In the genomic region with DNA sequence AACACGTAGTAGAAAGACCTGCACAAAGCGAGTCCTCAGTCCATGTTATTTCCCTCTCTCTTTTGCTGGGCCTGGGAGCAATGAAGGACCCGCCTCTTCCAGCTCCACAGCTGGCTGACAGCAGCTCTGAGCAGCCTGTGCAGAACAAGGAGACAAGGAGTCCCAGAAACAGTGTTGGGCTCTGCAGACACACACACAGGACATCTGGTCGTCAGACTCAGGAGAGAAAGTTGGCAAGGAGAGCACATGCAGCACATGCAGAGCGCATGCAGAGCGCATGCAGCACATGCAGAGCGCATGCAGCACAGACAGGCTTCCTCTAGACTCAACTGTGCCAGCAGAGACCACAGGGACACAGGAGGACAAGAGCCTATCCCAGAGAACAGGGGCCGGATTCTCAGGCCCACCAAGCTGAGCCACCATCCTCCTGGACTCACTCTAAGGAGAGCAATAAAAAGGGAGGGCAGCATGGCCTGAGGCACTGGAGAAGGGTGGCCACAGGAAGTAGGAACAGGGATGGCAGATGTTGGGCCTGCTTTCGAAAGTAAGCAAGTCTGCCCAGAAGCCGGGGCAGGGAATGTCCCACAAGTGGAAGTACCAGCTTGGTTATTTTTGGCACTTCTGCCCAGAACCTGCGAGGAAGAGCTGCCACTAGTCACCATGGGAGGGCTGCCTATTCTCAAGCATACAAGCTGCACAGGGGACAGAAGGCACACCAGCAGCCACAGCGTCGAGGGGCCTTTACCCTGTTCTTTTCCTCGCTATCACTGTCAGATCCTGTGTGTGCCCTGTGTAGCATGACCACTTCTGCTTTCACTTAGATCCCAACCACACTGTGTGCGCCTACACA, we compare ENCODE assay signal across 8 mouse cellular contexts. TPM values are rescaled to one million over a fixed set of nuclear protein-coding genes. Genes with fewer than 3 reads are reported as not detected.
DNase-seq lines count a peak whose midpoint lies in the region; ATAC-seq and TF ChIP-seq lines count a peak whose summit lies in the region.

No protein-coding gene starts in this region.

- H3K27ac ChIP-seq in embryonic fibroblast, embryonic 13.5 days (ENCODE audit: insufficient read depth, low read length): peak overlapping the region; percentile 21
- H3K27ac ChIP-seq in hindbrain, embryonic 16.5 days (ENCODE audit: low read depth, low read length): peak overlapping the region; percentile 1; the same call in 1 of the 2 replicates

- TF ChIP-seq CTCF in embryonic fibroblast, embryonic 13.5 days (IDR thresholded peaks at IDR 0.05; ENCODE audit: borderline replicate concordance, insufficient read depth, low read length): no peak

- no peak overlapping the region for H3K4me3 ChIP-seq in embryonic fibroblast, embryonic 13.5 days (ENCODE audit: insufficient read depth, low read length)
- H3K4me3 ChIP-seq in hindbrain, embryonic 16.5 days (ENCODE audit: low read length): no peak overlapping the region

- no peaks in the 10 kb centered on the region for H3K27me3 ChIP-seq in hindbrain, embryonic 16.5 days (replicated peaks; ENCODE audit: control insufficient read depth, insufficient read depth, low read length)

- no peak for TF ChIP-seq POLR2A in embryonic fibroblast, embryonic 13.5 days (IDR thresholded peaks at IDR 0.05; ENCODE audit: low read depth, low read length)

- intact Hi-C loops in gastrocnemius, postnatal 14 days (cut with DNase I; ENCODE audit: low total_unique reads): no loop called here

- no peak for ATAC-seq in hindbrain, embryonic 16.5 days
- ATAC-seq in megakaryocyte progenitor cell, adult 5-6 weeks (replicated peaks; ENCODE audit: poor library complexity): peak; percentile 64

- 62% methylated on average over 15 of the region's 15 CpGs for WGBS in hindbrain, embryonic 16.5 days

- peak; percentile 52 for DNase-seq in gastrocnemius, postnatal 14 days
- no peak for DNase-seq in gastrocnemius, adult 18-20 months (ENCODE audit: low spot score)
- DNase-seq in B cell, adult 2 months: peak; percentile 75 to 77
- DNase-seq in retina, postnatal 1 day: no peak
- no peak for DNase-seq in yolk sac, embryonic 10.5 days (ENCODE audit: low spot score)

- H3K9ac ChIP-seq in hindbrain, embryonic 16.5 days (ENCODE audit: low read depth, low read length): no peak overlapping the region

- no peaks in the 10 kb centered on the region for H3K9me3 ChIP-seq in hindbrain, embryonic 16.5 days (ENCODE audit: control insufficient read depth, low read length)

- H3K4me2 ChIP-seq in hindbrain, embryonic 16.5 days (ENCODE audit: low read length): no peak overlapping the region

- no peaks in the 10 kb centered on the region for H3K36me3 ChIP-seq in hindbrain, embryonic 16.5 days (ENCODE audit: control insufficient read depth, insufficient read depth, low read length)

- peaks cover 24% of the 10 kb centered on the region for H3K4me1 ChIP-seq in embryonic fibroblast, embryonic 13.5 days (ENCODE audit: control insufficient read depth, insufficient read depth, low read length)
- H3K4me1 ChIP-seq in hindbrain, embryonic 16.5 days (ENCODE audit: control insufficient read depth, insufficient read depth, low read depth, low read length): peaks cover 56% of the 10 kb centered on the region

RNA-seq across cellular contexts. Expression of a gene that starts 30.7 kb away (rescaled TPM):
- total RNA-seq in gastrocnemius, postnatal 14 days (2021): 10 to 100 TPM; 10.8 to 11.2 TPM
- 10 to 100 TPM in 1 of 2 experiments, 1 to 10 TPM in 1; 6.9 to 10.9 TPM for total RNA-seq in gastrocnemius, adult 18-20 months (2021)
- polyA plus RNA-seq in embryonic fibroblast, embryonic 13.5 days (2011; ENCODE audit: insufficient read length, low read depth, missing spikeins): 20.6 and 21.3 TPM in 2 replicates
- 3.1 and 4.3 TPM in 2 replicates for polyA plus RNA-seq in hindbrain, embryonic 16.5 days (2015; fragmentation: Nextera tagmentation; extraction: Ambion mirVana)
- total RNA-seq in megakaryocyte progenitor cell, adult 5-6 weeks (2015): 13.7 and 14.1 TPM in 2 replicates
- 11.5 and 15.2 TPM in 2 replicates for total RNA-seq in megakaryocyte progenitor cell, adult 5-6 weeks (2017)

RNA-seq across cellular contexts. Expression of a gene that starts 39.7 kb away (rescaled TPM):
- under 1 TPM; 0.23 to 0.24 TPM for total RNA-seq in gastrocnemius, postnatal 14 days (2021)
- under 1 TPM in 1 of 2 experiments, not detected in 1; 0.11 TPM for total RNA-seq in gastrocnemius, adult 18-20 months (2021)
- 0.30 and 0.35 TPM in 2 replicates for polyA plus RNA-seq in embryonic fibroblast, embryonic 13.5 days (2011; ENCODE audit: insufficient read length, low read depth, missing spikeins)
- polyA plus RNA-seq in hindbrain, embryonic 16.5 days (2015; fragmentation: Nextera tagmentation; extraction: Ambion mirVana): 4.7 and 4.8 TPM in 2 replicates
- total RNA-seq in megakaryocyte progenitor cell, adult 5-6 weeks (2015): 0.15 TPM in 2 replicates
- 0.24 and 0.62 TPM in 2 replicates for total RNA-seq in megakaryocyte progenitor cell, adult 5-6 weeks (2017)

Comparison
In these comparisons a context has a peak if more than half of its experiments do, and no peak if none do; other contexts are left out.
1. DNase-seq: peak in gastrocnemius, postnatal 14 days (single experiment) and B cell, adult 2 months (2 of 2); none in gastrocnemius, adult 18-20 months (single experiment), retina, postnatal 1 day (single experiment) and yolk sac, embryonic 10.5 days (single experiment).